Mouse (Mus musculus) neural tube, embryonic 11.5 days (tissue): ENCODE measurements around the gene Olfr750. TPM values are rescaled to one million over a fixed set of nuclear protein-coding genes. Genes with fewer than 3 reads are reported as not detected.
A peak's percentile ranks its signal among the peaks of the same experiment; 100 is the strongest.
"Not testable (repeated sequence)": the region's sequence is repeated elsewhere in the genome, so short reads cannot be mapped to it uniquely, and the experiment has no call there.

Source experiments
- ATAC-seq: fragments of 200-750 bp; cut with Nextera tagmentation; 2 replicates; pipeline ENCODE4 v1.8.0; 2017; ENCODE audit warnings: moderate number of reproducible peaks, mild to moderate bottlenecking, moderate TSS enrichment, moderate library complexity; ENCODE audit not compliant: insufficient read depth, low FRiP score, low TSS enrichment
- DNase-seq: peaks from one replicate; pipeline ENCODE4 v3.0.0-alpha.2; 2015; ENCODE audit warnings: low spot score
- H3K27ac ChIP-seq: fragments of 300-500 bp; sonication (generic); 2 replicates; pipeline ENCODE4 v1.5.1; 2014; ENCODE audit warnings: low read depth, mild to moderate bottlenecking, low read length
- H3K27me3 ChIP-seq: fragments of 300-500 bp; sonication (generic); 2 replicates; pipeline ENCODE4 v1.6.1; 2014; ENCODE audit warnings: mild to moderate bottlenecking, low read length, mixed read lengths; ENCODE audit not compliant: control insufficient read depth, insufficient read depth
- H3K36me3 ChIP-seq: fragments of 300-500 bp; sonication (generic); 2 replicates; pipeline ENCODE4 v1.6.1; 2014; ENCODE audit warnings: mild to moderate bottlenecking, low read length, moderate library complexity, mixed read lengths; ENCODE audit not compliant: control insufficient read depth, insufficient read depth
- H3K4me1 ChIP-seq: fragments of 300-500 bp; sonication (generic); 2 replicates; pipeline ENCODE4 v1.6.1; 2014; ENCODE audit warnings: low read length, mixed read lengths; ENCODE audit not compliant: control insufficient read depth, insufficient read depth
- H3K4me2 ChIP-seq: fragments of 300-500 bp; sonication (generic); 2 replicates; pipeline ENCODE4 v1.6.1; 2014; ENCODE audit warnings: low read depth, mild to moderate bottlenecking, moderate library complexity
- H3K4me3 ChIP-seq: fragments of 300-500 bp; sonication (generic); 2 replicates; pipeline ENCODE4 v1.5.1; 2014; ENCODE audit warnings: low read depth, low read length
- H3K9ac ChIP-seq: fragments of 300-500 bp; sonication (generic); 2 replicates; pipeline ENCODE4 v1.6.1; 2014; ENCODE audit warnings: mild to moderate bottlenecking, low read length
- H3K9me3 ChIP-seq: fragments of 300-500 bp; sonication (generic); 2 replicates; pipeline ENCODE4 v1.6.1; 2016; ENCODE audit warnings: low read length; ENCODE audit not compliant: control insufficient read depth
- WGBS: fragments of 180-500 bp; shearing (Covaris S2); extraction: QIAGEN DNeasy Blood & Tissue Kit; methylation state at CpG from one replicate; pipeline ENCODE4 v1.1.7; 2014; 5-methylcytosine and 5-hydroxymethylcytosine counted together
- polyA plus RNA-seq: library from polyadenylated mRNA; unstranded; fragments of >200 nt; fragmentation: Nextera tagmentation; extraction: Ambion mirVana; gene quantifications from 2 replicates; pipeline ENCODE4 v1.2.1, GENCODE M21; 2014

Olfr750 gene
- polyA plus RNA-seq, 1 experiment from 2014 or later, result not detected

- not testable (repeated sequence) for ATAC-seq, H3K27me3 ChIP-seq
- WGBS, result 59% methylated on average over 1 of the region's 1 CpGs
Observed at GRCm38 (mm10) chr14:51098300-51098699, 24.1 kb upstream of the Olfr750 start.

GRCm38 (mm10) chr14:51095736-51096524, 21.7 kb upstream of the Olfr750 start:
- DNase-seq (no peak), ATAC-seq (no peak)
- WGBS, result 72% methylated on average over 9 of the region's 9 CpGs
- H3K4me2 ChIP-seq, result no peak overlapping the region
- no peak overlapping the region for H3K9ac ChIP-seq
- H3K27ac ChIP-seq, result no peak overlapping the region
- H3K4me1 ChIP-seq, result no peaks in the 10 kb centered on the region
- H3K4me3 ChIP-seq, result no peak overlapping the region
- no peaks in the 10 kb centered on the region for H3K36me3 ChIP-seq
- no peaks in the 10 kb centered on the region for H3K27me3 ChIP-seq
- no peaks in the 10 kb centered on the region for H3K9me3 ChIP-seq

More at GRCm38 (mm10) chr14:51098300-51098699, 24.1 kb upstream of the Olfr750 start:
- H3K36me3 ChIP-seq, H3K4me2 ChIP-seq, H3K4me1 ChIP-seq, H3K4me3 ChIP-seq, H3K9me3 ChIP-seq, H3K9ac ChIP-seq, H3K27ac ChIP-seq: not testable (repeated sequence)
- peak; percentile 31 for DNase-seq

- ATAC-seq (no peak), DNase-seq (no peak)
- WGBS, result 80% methylated on average over 9 of the region's 9 CpGs
- Histone ChIP-seq H3K36me3 (no peaks in the 10 kb centered on the region), H3K4me3 (no peak overlapping the region), H3K4me1 (no peaks in the 10 kb centered on the region), H3K9me3 (no peaks in the 10 kb centered on the region), H3K4me2 (no peak overlapping the region), H3K9ac (no peak overlapping the region), H3K27ac (no peak overlapping the region), H3K27me3 (no peaks in the 10 kb centered on the region)
Observed at GRCm38 (mm10) chr14:51094921-51095320, 20.7 kb upstream of the Olfr750 start.

- DNase-seq (no peak), ATAC-seq (no peak)
- WGBS, result 80% methylated on average over 5 of the region's 5 CpGs
Observed at GRCm38 (mm10) chr14:51094096-51094875, 20.1 kb upstream of the Olfr750 start.

GRCm38 (mm10) chr14:51093496-51093895, 19.3 kb upstream of the Olfr750 start:
- no peaks in the 10 kb centered on the region for H3K27me3 ChIP-seq
- no peaks in the 10 kb centered on the region for H3K36me3 ChIP-seq
- no peak overlapping the region for H3K4me2 ChIP-seq
- 36% methylated on average over 3 of the region's 3 CpGs for WGBS
- H3K27ac ChIP-seq, result no peak overlapping the region
- DNase-seq, result no peak
- no peak for ATAC-seq
- no peak overlapping the region for H3K9ac ChIP-seq
- no peak overlapping the region for H3K4me3 ChIP-seq
- H3K9me3 ChIP-seq, result no peaks in the 10 kb centered on the region
- peaks cover 2% of the 10 kb centered on the region; the same call in 1 of the 2 replicates for H3K4me1 ChIP-seq

More at GRCm38 (mm10) chr14:51094096-51094875, 20.1 kb upstream of the Olfr750 start:
- H3K36me3 ChIP-seq, result no peaks in the 10 kb centered on the region
- no peaks in the 10 kb centered on the region for H3K27me3 ChIP-seq
- H3K9ac ChIP-seq, result no peak overlapping the region
- no peaks in the 10 kb centered on the region for H3K9me3 ChIP-seq
- H3K27ac ChIP-seq, result no peak overlapping the region
- no peak overlapping the region for H3K4me2 ChIP-seq
- H3K4me3 ChIP-seq, result no peak overlapping the region
- no peaks in the 10 kb centered on the region for H3K4me1 ChIP-seq

- no peaks in the 10 kb centered on the region for H3K9me3 ChIP-seq
- DNase-seq, result no peak
- no peaks in the 10 kb centered on the region for H3K36me3 ChIP-seq
- peaks cover 2% of the 10 kb centered on the region; the same call in 1 of the 2 replicates for H3K4me1 ChIP-seq
- no peak overlapping the region for H3K27ac ChIP-seq
- H3K4me3 ChIP-seq, result no peak overlapping the region
- H3K4me2 ChIP-seq, result no peak overlapping the region
- 57% methylated on average over 8 of the region's 8 CpGs for WGBS
- H3K9ac ChIP-seq, result no peak overlapping the region
- ATAC-seq, result no peak
- H3K27me3 ChIP-seq, result no peaks in the 10 kb centered on the region
Observed at GRCm38 (mm10) chr14:51092073-51092620, 17.9 kb upstream of the Olfr750 start.

- Histone ChIP-seq H3K27ac (peak within 1 kb of the TSS; percentile 70; the same call in 1 of the 2 replicates), H3K4me3 (peak within 1 kb of the TSS; percentile 68), H3K9ac (peak within 1 kb of the TSS; percentile 55), H3K9me3 (no peaks in the 10 kb centered on the region), H3K4me2 (peak within 1 kb of the TSS; percentile 68), H3K36me3 (no peaks in the 10 kb centered on the region), H3K27me3 (no peaks in the 10 kb centered on the region), H3K4me1 (peaks cover 2% of the 10 kb centered on the region; the same call in 1 of the 2 replicates)
- DNase-seq (peak; percentile 71), ATAC-seq (peak; percentile 20; the same call in 1 of the 2 replicates)
- 10% methylated on average over 33 of the region's 33 CpGs for WGBS
Observed at GRCm38 (mm10) chr14:51090921-51091900, 17.0 kb upstream of the Olfr750 start, which contains the start of the genes Rnase4 and Ang. TSS of gene Rnase4 (plus strand) at chr14:51091077. TSS of gene Ang (plus strand) at chr14:51091150.
